Mouse (Mus musculus) cortical plate, adult 2 months (tissue): ENCODE data around the gene Ncln.

Experiments used
- CTCF ChIP-seq: fragments of 200-500 bp; IDR thresholded peaks from 2 replicates; pipeline ENCODE4 v1.5.1; 2011; ENCODE audit warnings: mild to moderate bottlenecking, control low read depth, low read length; ENCODE audit not compliant: insufficient read depth; ENCODE audit errors: extremely low read depth
- POLR2A ChIP-seq: fragments of 200-500 bp; IDR thresholded peaks from 2 replicates; pipeline ENCODE4 v1.6.1; 2011; ENCODE audit warnings: mild to moderate bottlenecking, low read length, control low read depth; ENCODE audit not compliant: insufficient read depth; ENCODE audit errors: extremely low read depth

DNA sequence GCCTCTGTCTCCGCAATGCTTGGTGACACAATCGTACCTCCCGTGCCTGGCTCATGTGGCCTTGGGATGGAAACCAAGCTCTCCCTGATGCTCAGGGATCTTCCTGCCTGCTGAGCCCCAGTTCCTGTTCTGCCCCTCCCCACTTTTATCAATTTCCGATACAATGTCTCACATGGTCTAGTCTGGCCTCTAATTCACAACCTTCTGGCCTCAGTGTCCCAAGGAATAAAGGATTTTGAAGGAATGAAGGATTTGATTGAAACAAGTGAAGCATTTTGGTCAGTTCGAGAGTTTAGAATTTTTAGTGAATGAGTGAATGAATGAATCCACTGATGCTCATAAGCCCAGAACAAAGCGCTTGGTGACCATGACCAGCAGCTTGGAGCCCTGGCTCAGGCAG is 26.9 kb upstream of the Ncln start:
- no peak for TF ChIP-seq CTCF
- TF ChIP-seq POLR2A: no peak
